Mouse (Mus musculus) ES-Bruce4 (cell line): ENCODE measurements around the gene Sec24d. TPM values are rescaled to one million over a fixed set of nuclear protein-coding genes. Genes with fewer than 3 reads are reported as not detected.

Experiments used
- H3K27ac ChIP-seq: 2 replicates; pipeline ENCODE4 v1.5.1; 2012; ENCODE audit warnings: low read length, inconsistent platforms; ENCODE audit not compliant: insufficient read depth
- H3K27me3 ChIP-seq: 2 replicates; pipeline ENCODE4 v1.6.1; 2012; ENCODE audit warnings: mild to moderate bottlenecking, low read length, inconsistent platforms; ENCODE audit not compliant: control insufficient read depth, poor library complexity, insufficient read depth, severe bottlenecking
- H3K36me3 ChIP-seq: 2 replicates; pipeline ENCODE4 v1.6.1; 2012; ENCODE audit warnings: inconsistent platforms, mild to moderate bottlenecking, low read length, moderate library complexity; ENCODE audit not compliant: control insufficient read depth, poor library complexity, insufficient read depth, severe bottlenecking
- H3K4me1 ChIP-seq: one replicate; pipeline ENCODE4 v1.8.1; 2011; ENCODE audit warnings: low read length; ENCODE audit not compliant: control insufficient read depth, insufficient read depth
- H3K4me3 ChIP-seq: 2 replicates; pipeline ENCODE4 v1.5.1; 2011; ENCODE audit warnings: low read depth, mild to moderate bottlenecking, low read length
- H3K9ac ChIP-seq: 2 replicates; pipeline ENCODE4 v1.6.1; 2012; ENCODE audit warnings: low read depth, mild to moderate bottlenecking, inconsistent platforms; ENCODE audit not compliant: poor library complexity, severe bottlenecking
- H3K9me3 ChIP-seq: replicated peaks from 2 replicates; pipeline ENCODE4 v1.6.1; 2012; ENCODE audit warnings: mild to moderate bottlenecking, low read length, inconsistent platforms; ENCODE audit not compliant: control insufficient read depth, poor library complexity, insufficient read depth, severe bottlenecking
- CTCF ChIP-seq: IDR thresholded peaks from one replicate; pipeline ENCODE4 v1.8.1; 2011; ENCODE audit warnings: low read depth, low read length
- EP300 ChIP-seq: IDR thresholded peaks from 2 replicates; pipeline ENCODE4 v1.6.1; 2011; ENCODE audit warnings: low read depth, low read length; ENCODE audit not compliant: insufficient read depth
- POLR2A ChIP-seq: IDR thresholded peaks from one replicate; pipeline ENCODE4 v1.8.1; 2011; ENCODE audit warnings: low read length; ENCODE audit not compliant: insufficient read depth
- polyA plus RNA-seq: library from polyadenylated mRNA; stranded (reverse); fragments of >200 nt; gene quantifications from 2 replicates; pipeline ENCODE4 v1.2.4, GENCODE M21; 2011; ENCODE audit warnings: low read depth; ENCODE audit not compliant: missing spikeins, insufficient read depth, insufficient read length

Sec24d gene
- polyA plus RNA-seq, 1 experiment, result 26.6 TPM

DNA sequence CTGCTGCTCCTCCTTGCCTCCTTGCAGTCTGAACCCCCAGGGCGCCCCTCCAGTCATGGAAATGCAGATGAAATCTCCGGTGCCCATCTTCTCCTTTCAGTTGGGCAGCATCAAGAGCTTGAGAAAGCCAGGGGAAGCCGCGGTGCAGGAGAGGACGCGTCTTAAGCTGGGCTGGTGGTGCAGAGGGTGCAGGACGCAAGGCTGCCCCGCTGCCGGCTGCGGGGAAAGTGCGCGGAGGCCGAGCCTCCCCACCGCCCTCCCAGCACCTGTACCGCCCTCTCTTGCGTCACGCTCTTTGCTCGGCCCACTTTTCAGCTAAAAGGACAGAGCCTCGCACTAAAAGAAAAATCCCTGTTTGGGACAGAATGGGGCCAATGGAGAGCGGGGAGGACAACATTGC is 31.3 kb upstream of the Sec24d start, which contains the start of gene Synpo2:
Gene Synpo2 (minus strand): TSS at position 229 of the 400 bp plus-strand sequence.
- Histone ChIP-seq H3K27ac (no peak within 1 kb of the TSS), H3K4me3 (peak within 1 kb of the TSS; percentile 87)
- peak; percentile 22 for TF ChIP-seq POLR2A
- no peak for TF ChIP-seq CTCF
- TF ChIP-seq EP300, result no peak

DNA sequence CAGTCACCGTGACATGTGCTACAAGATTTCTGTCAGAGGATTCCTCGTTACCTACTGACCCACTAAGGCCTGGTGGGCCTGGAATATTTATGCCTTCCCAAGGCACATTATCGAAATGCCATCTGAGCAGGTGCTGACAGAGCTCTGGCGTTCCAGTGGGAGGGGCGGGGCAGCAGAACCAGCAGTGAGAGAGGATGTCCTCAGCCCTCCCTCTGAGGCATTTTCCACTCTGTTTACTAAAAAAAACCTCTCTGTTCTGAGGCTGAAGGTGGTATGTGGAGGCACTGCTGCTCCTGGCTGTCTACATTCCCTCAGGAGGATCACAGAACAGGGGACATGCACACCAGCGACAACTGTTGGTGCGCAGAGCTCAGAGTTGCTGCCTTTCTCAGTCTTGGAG is 30.2 kb upstream of the Sec24d start:
- no peaks in the 10 kb centered on the region for H3K36me3 ChIP-seq

More for the DNA sequence above, 31.3 kb upstream of the Sec24d start, which contains the start of gene Synpo2:
- H3K9me3 ChIP-seq, result no peaks in the 10 kb centered on the region
- H3K27me3 ChIP-seq, result no peaks in the 10 kb centered on the region
- peak within 1 kb of the TSS; percentile 53; the same call in 1 of the 2 replicates for H3K9ac ChIP-seq
- no peaks in the 10 kb centered on the region for H3K36me3 ChIP-seq
- H3K4me1 ChIP-seq, result no peaks in the 10 kb centered on the region

DNA sequence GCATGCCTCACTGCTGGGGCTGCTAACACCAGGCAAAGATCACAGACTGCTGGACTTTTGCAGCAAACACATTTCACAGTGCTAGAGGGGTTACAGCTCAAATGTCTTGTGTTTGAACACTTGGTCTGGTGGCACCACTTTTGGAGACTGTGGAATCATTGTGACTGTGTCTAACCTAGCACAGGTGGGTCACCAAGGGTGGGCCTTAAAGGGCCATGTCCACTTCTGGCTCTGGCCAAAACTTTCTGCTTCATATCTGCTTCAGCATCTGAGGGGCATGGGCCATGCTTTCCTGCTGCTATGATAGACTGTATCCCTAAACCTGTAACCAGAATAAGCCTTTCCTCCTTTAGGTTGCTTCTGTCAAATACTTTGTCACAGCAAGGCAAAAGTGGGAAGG is 29.8 kb upstream of the Sec24d start:
- Histone ChIP-seq H3K9me3 (no peaks in the 10 kb centered on the region), H3K4me1 (no peaks in the 10 kb centered on the region)
- TF ChIP-seq CTCF, result no peak
- TF ChIP-seq EP300, result no peak
- TF ChIP-seq POLR2A, result no peak

More for the DNA sequence above, 30.2 kb upstream of the Sec24d start:
- H3K4me3 ChIP-seq, result no peak overlapping the region
- H3K4me1 ChIP-seq, result no peaks in the 10 kb centered on the region
- no peak overlapping the region for H3K27ac ChIP-seq
- H3K9me3 ChIP-seq, result no peaks in the 10 kb centered on the region
- H3K9ac ChIP-seq, result no peak overlapping the region
- no peak for TF ChIP-seq POLR2A
- TF ChIP-seq CTCF, result no peak
- no peak for TF ChIP-seq EP300
- H3K27me3 ChIP-seq, result no peaks in the 10 kb centered on the region

DNA sequence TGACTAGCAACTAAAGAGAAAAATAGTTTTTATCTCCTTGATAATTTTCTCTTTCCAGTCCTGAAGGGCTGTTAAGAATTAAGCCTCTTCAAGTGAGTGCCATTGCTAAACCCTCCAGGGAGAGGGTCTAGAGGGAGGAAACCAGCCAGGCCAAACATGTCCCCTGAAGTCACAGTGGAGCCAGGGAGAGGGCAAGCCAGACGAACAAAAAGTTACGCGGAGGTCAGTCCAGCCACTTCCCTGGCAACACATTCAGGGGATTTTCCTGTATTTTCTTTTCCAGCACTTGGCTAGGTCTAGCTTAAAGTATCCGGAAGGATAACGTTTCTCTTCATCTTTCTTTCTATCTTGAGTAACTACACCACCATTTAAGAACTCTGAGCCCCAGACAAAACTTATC is 22.9 kb upstream of the Sec24d start:
- Histone ChIP-seq H3K9ac (no peak overlapping the region), H3K4me1 (no peaks in the 10 kb centered on the region), H3K9me3 (no peaks in the 10 kb centered on the region), H3K27me3 (no peaks in the 10 kb centered on the region), H3K4me3 (no peak overlapping the region), H3K36me3 (no peaks in the 10 kb centered on the region), H3K27ac (no peak overlapping the region)
- TF ChIP-seq CTCF (no peak), EP300 (no peak), POLR2A (no peak)

More for the DNA sequence above, 29.8 kb upstream of the Sec24d start:
- H3K9ac ChIP-seq, result no peak overlapping the region
- no peak overlapping the region for H3K4me3 ChIP-seq
- H3K36me3 ChIP-seq, result no peaks in the 10 kb centered on the region
- H3K27me3 ChIP-seq, result no peaks in the 10 kb centered on the region
- no peak overlapping the region for H3K27ac ChIP-seq

DNA sequence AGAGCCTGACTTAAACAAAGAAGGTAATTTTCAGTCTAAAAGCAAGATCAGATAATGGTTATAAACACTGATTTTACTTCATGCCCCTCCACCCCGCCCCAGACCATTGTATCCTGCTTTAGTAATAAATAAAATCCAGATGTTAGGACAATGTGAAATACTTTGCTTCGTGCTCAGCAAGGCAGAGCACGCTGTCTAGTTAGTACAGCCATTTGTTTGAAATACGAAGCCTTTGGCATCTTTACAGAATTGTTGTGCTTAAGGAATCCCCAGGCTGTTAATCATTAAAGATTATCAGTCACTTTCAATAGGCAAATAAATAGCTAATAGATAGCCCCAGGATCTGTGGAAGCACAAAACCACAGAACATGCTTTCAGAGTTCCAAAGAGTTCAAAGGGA is 21.6 kb upstream of the Sec24d start:
- no peak for TF ChIP-seq POLR2A
- TF ChIP-seq CTCF, result no peak
- TF ChIP-seq EP300, result no peak

DNA sequence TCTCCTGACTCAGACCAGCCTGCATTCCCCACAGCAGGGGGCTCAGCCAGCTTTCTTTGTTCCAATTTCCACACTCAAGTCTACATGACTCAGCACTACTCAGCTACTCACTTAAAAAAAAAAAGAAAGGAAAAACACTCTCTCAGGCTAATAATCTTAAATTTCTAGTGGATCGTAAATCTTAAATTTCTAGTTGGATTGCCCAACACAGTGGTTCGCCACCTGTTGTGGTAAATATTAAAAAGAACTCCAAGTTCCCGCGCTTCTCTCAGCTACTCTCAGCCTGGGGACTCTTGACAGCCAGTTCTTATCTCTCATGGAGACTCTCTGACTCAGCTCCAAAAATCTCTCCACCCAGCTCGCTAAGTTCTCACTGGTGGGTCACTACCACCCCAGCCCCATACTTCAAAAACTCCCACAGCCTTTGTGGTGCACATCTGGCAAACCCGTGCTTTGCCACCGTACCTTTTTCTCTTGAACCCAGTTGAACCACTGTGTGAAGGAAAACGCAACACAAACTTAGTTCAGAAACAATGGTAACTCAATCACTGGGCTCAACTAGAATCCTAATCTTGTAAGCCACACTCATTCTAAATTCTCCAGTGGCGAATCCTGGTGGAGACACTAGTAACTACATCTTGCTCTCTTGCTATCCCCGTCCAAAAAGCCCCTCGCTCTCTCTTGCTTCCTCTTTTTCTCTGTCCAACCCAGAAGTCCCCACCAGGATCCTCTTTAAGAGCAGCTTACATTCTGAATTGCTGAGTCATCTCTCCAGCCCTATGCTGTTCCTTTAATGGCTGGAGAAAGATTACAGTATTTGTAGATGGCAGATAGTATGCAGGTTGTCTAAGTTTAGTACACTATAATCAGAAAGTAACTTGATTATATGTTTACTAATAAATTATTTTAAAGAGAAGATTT is 10.8 kb upstream of the Sec24d start:
- no peaks in the 10 kb centered on the region for H3K9me3 ChIP-seq
- TF ChIP-seq EP300, result 0 out of 2 replicates have a peak, but pooled peaks have one; percentile 36
- TF ChIP-seq CTCF, result no peak
- H3K4me1 ChIP-seq, result no peaks in the 10 kb centered on the region
- no peaks in the 10 kb centered on the region for H3K27me3 ChIP-seq
- peak overlapping the region; percentile 95 for H3K27ac ChIP-seq
- peak overlapping the region; percentile 66 for H3K9ac ChIP-seq
- H3K36me3 ChIP-seq, result no peaks in the 10 kb centered on the region
- peak overlapping the region; percentile 42 for H3K4me3 ChIP-seq

More for the DNA sequence above, 21.6 kb upstream of the Sec24d start:
- H3K9ac ChIP-seq, result no peak overlapping the region
- no peak overlapping the region for H3K4me3 ChIP-seq
- no peaks in the 10 kb centered on the region for H3K4me1 ChIP-seq
- no peak overlapping the region for H3K27ac ChIP-seq
- H3K36me3 ChIP-seq, result no peaks in the 10 kb centered on the region
- no peaks in the 10 kb centered on the region for H3K9me3 ChIP-seq
- no peaks in the 10 kb centered on the region for H3K27me3 ChIP-seq
